Mouse (Mus musculus) cerebellum, postnatal 25 days (tissue): Measurements from ENCODE around the gene Rspry1.
A peak's percentile ranks its signal among the peaks of the same experiment; 100 is the strongest.

Experiments
- DNase-seq, 2 experiments: peaks; one replicate each; pipeline ENCODE4 v3.0.0; 2021; ENCODE audit warnings: mixed read lengths in 2 of 2

Gene Rspry1

GRCm38 (mm10) chr8:94695341-94695993 lies 93.7 kb downstream of the Rspry1 start:
- no peak for DNase-seq

GRCm38 (mm10) chr8:94695994-94696384 lies 94.3 kb downstream of the Rspry1 start, which contains the start of gene Pllp:
Pllp (minus strand) TSS chr8:94696278.
- peak in 1 of 2 experiments; percentile 49 for DNase-seq

GRCm38 (mm10) chr8:94696566-94696965 lies 94.8 kb downstream of the Rspry1 start:
- no peak for DNase-seq

- DNase-seq = peak in 1 of 2 experiments; percentile 1
These were observed 96.2 kb downstream of the Rspry1 start for GRCm38 (mm10) chr8:94697956-94698355.

GRCm38 (mm10) chr8:94699366-94699765 lies 97.6 kb downstream of the Rspry1 start:
- DNase-seq = peak in 1 of 2 experiments; percentile 6

GRCm38 (mm10) chr8:94700421-94700935 lies 98.7 kb downstream of the Rspry1 start:
- no peak for DNase-seq

GRCm38 (mm10) chr8:94702156-94702555 lies 100.4 kb downstream of the Rspry1 start:
- DNase-seq = no peak

GRCm38 (mm10) chr8:94702844-94703813 lies 101.4 kb downstream of the Rspry1 start:
- DNase-seq = peak; percentile 70 to 80

GRCm38 (mm10) chr8:94703972-94704668 lies 102.4 kb downstream of the Rspry1 start:
- peak; percentile 98 to 100 for DNase-seq

GRCm38 (mm10) chr8:94704669-94704984 lies 102.9 kb downstream of the Rspry1 start:
- DNase-seq = no peak

- no peak for DNase-seq
These were observed 104.0 kb downstream of the Rspry1 start for GRCm38 (mm10) chr8:94705581-94706245.

- peak in 1 of 2 experiments; percentile 19 for DNase-seq
These were observed 105.1 kb downstream of the Rspry1 start for GRCm38 (mm10) chr8:94706732-94707395.
